Mouse (Mus musculus): ENCODE measurements around the gene Fam89b.

- TF ChIP-seq CTCF (IDR thresholded peaks at IDR 0.05; ENCODE audit: low read depth, low read length) (no peak), POLR2A (IDR thresholded peaks at IDR 0.05; ENCODE audit: extremely low read depth, insufficient read depth, low read length) (no peak)
Observed at GRCm38 (mm10) chr19:5730314-5731186, 1.1 kb upstream of the Fam89b start.

All from liver, adult 2 months (tissue).